Mouse (Mus musculus) lung, embryonic 14.5 days (tissue): ENCODE results near the gene Ikbkg. TPM values are rescaled to one million over a fixed set of nuclear protein-coding genes. Genes with fewer than 3 reads are reported as not detected.
"Not testable (repeated sequence)": the region's sequence is repeated elsewhere in the genome, so short reads cannot be mapped to it uniquely, and the experiment has no call there.

Experiments used
- ATAC-seq: fragments of 200-750 bp; cut with Nextera tagmentation; 2 replicates; pipeline ENCODE4 v1.8.0; 2017; ENCODE audit warnings: mild to moderate bottlenecking, moderate TSS enrichment, moderate library complexity; ENCODE audit not compliant: insufficient read depth
- DNase-seq: peaks from one replicate; pipeline ENCODE4 v3.0.0-alpha.2; 2015
- H3K27ac ChIP-seq: fragments of 300-500 bp; sonication (generic); 2 replicates; pipeline ENCODE4 v1.5.1; 2014; ENCODE audit warnings: low read depth, mild to moderate bottlenecking, moderate library complexity
- H3K27me3 ChIP-seq: fragments of 300-500 bp; sonication (generic); 2 replicates; pipeline ENCODE4 v1.6.1; 2014; ENCODE audit warnings: low read length, control low read depth; ENCODE audit not compliant: insufficient read depth
- H3K36me3 ChIP-seq: fragments of 300-500 bp; sonication (generic); 2 replicates; pipeline ENCODE4 v1.6.1; 2014; ENCODE audit warnings: control low read depth; ENCODE audit not compliant: insufficient read depth
- H3K4me1 ChIP-seq: fragments of 300-500 bp; sonication (generic); 2 replicates; pipeline ENCODE4 v1.6.1; 2014; ENCODE audit warnings: antibody characterized with exemption, control low read depth; ENCODE audit not compliant: insufficient read depth
- H3K4me2 ChIP-seq: fragments of 300-500 bp; sonication (generic); 2 replicates; pipeline ENCODE4 v1.6.1; 2014; ENCODE audit warnings: mild to moderate bottlenecking
- H3K4me3 ChIP-seq: fragments of 300-500 bp; sonication (generic); 2 replicates; pipeline ENCODE4 v1.5.1; 2014; ENCODE audit warnings: low read depth, low read length
- H3K9ac ChIP-seq: fragments of 300-500 bp; sonication (generic); 2 replicates; pipeline ENCODE4 v1.6.1; 2014
- H3K9me3 ChIP-seq: fragments of 300-500 bp; sonication (generic); 2 replicates; pipeline ENCODE4 v1.6.1; 2016; ENCODE audit warnings: low read depth, low read length, control low read depth
- CTCF ChIP-seq: IDR thresholded peaks from 2 replicates; pipeline ENCODE4 v1.5.1; 2016; ENCODE audit warnings: antibody characterized with exemption, low read depth
- WGBS: fragments of 180-500 bp; shearing (Covaris S2); extraction: QIAGEN DNeasy Blood & Tissue Kit; methylation state at CpG from one replicate; pipeline ENCODE4 v1.1.7; 2014; 5-methylcytosine and 5-hydroxymethylcytosine counted together
- polyA plus RNA-seq: library from polyadenylated mRNA; unstranded; fragments of >200 nt; fragmentation: Nextera tagmentation; extraction: Ambion mirVana; gene quantifications from 2 replicates; pipeline ENCODE4 v1.2.1, GENCODE M21; 2014

Ikbkg gene
- polyA plus RNA-seq, 1 experiment from 2014 or later, result 20.0 TPM

- H3K4me2 ChIP-seq, result no peak overlapping the region
- peaks cover 12% of the 10 kb centered on the region; the same call in 1 of the 2 replicates for H3K36me3 ChIP-seq
- H3K9ac ChIP-seq, result no peak overlapping the region
- H3K4me1 ChIP-seq, result no peaks in the 10 kb centered on the region
- H3K9me3 ChIP-seq, result no peaks in the 10 kb centered on the region
- no peak overlapping the region for H3K4me3 ChIP-seq
- 79% methylated on average over 4 of the region's 4 CpGs for WGBS
- TF ChIP-seq CTCF, result no peak
- DNase-seq, result no peak
- ATAC-seq, result no peak
- H3K27ac ChIP-seq, result no peak overlapping the region
- H3K27me3 ChIP-seq, result no peaks in the 10 kb centered on the region
Measured at GRCm38 (mm10) chrX:74451157-74451912, 58.2 kb downstream of the Ikbkg start.

GRCm38 (mm10) chrX:74452773-74453172, 59.7 kb downstream of the Ikbkg start:
- WGBS, result 6% methylated on average over 4 of the region's 4 CpGs
- Histone ChIP-seq H3K4me1 (no peaks in the 10 kb centered on the region), H3K4me2 (no peak overlapping the region), H3K27me3 (no peaks in the 10 kb centered on the region), H3K27ac (no peak overlapping the region), H3K4me3 (no peak overlapping the region), H3K9me3 (no peaks in the 10 kb centered on the region), H3K9ac (no peak overlapping the region), H3K36me3 (peaks cover 11% of the 10 kb centered on the region; the same call in 1 of the 2 replicates)
- ATAC-seq (peak; percentile 62; the same call in 1 of the 2 replicates), DNase-seq (peak; percentile 69)
- TF ChIP-seq CTCF, result peak; percentile 73

DNA sequence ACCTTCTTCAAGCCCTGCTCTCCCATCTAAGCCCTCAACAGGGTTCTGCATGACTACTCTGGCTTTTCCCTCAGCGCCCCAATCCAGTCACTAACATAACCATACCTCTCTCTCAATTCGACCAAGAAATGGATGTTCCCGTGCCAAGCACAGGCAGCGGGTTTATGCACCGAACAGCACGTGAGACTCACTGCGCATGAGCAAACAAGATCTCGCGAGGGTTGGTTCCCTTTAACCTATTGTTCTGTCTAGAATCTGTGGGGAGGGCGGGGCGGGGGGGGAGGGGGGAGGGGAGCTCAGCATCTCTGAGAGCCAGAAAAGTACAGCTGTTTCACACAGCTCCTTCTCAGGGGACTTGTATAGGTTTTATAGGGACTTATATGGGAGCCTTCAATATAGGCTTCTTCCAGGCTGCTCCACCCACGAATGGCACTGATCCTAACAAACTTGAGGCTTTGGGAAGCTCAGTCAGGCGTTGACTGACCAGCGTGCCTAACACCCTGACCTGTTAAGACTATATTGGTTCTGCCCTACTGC, 88.3 kb downstream of the Ikbkg start, which contains the start of gene Gm6880:
Gm6880 (minus strand) TSS at position 51 of the 537 bp plus-strand sequence.
- DNase-seq, H3K36me3 ChIP-seq, H3K9ac ChIP-seq, H3K27me3 ChIP-seq, H3K4me1 ChIP-seq, H3K27ac ChIP-seq, H3K4me2 ChIP-seq, H3K4me3 ChIP-seq, H3K9me3 ChIP-seq, ATAC-seq: not testable (repeated sequence)
- 72% methylated on average over 13 of the region's 14 CpGs for WGBS

- no peaks in the 10 kb centered on the region for H3K9me3 ChIP-seq
- H3K4me2 ChIP-seq, result no peak overlapping the region
- H3K36me3 ChIP-seq, result no peaks in the 10 kb centered on the region
- no peaks in the 10 kb centered on the region for H3K4me1 ChIP-seq
- no peaks in the 10 kb centered on the region for H3K27me3 ChIP-seq
- DNase-seq, result peak; percentile 3
- WGBS, result 22% methylated on average over 1 of the region's 1 CpGs
- H3K4me3 ChIP-seq, result no peak overlapping the region
- TF ChIP-seq CTCF, result peak; percentile 34
- no peak overlapping the region for H3K9ac ChIP-seq
- no peak overlapping the region for H3K27ac ChIP-seq
- no peak for ATAC-seq
Measured at GRCm38 (mm10) chrX:74497131-74497530, 104.0 kb downstream of the Ikbkg start.

Other genes with a start within 250 kb of the Ikbkg start
- gene Tex28, start 225.5 kb upstream of the Ikbkg start, polyA plus RNA-seq, result not detected in 2 replicates
- not detected in 2 replicates for gene Tktl1, start 216.0 kb upstream of the Ikbkg start, polyA plus RNA-seq
- 474 and 504 TPM in 2 replicates for gene Flna, start 143.5 kb upstream of the Ikbkg start, polyA plus RNA-seq
- gene Emd, start 138.6 kb upstream of the Ikbkg start, polyA plus RNA-seq, result 29.1 and 29.3 TPM in 2 replicates
- 989 and 995 TPM in 2 replicates for gene Rpl10, start 122.5 kb upstream of the Ikbkg start, polyA plus RNA-seq
- 54.1 and 54.3 TPM in 2 replicates for gene Taz, start 111.4 kb upstream of the Ikbkg start, polyA plus RNA-seq
- gene Dnase1l1, start 111.0 kb upstream of the Ikbkg start, polyA plus RNA-seq, result 10.3 and 11.0 TPM in 2 replicates
- gene Atp6ap1, start 96.2 kb upstream of the Ikbkg start, polyA plus RNA-seq, result 109 and 117 TPM in 2 replicates
- gene Gdi1, start 88.3 kb upstream of the Ikbkg start, polyA plus RNA-seq, result 142 and 156 TPM in 2 replicates
- 50.9 and 53.2 TPM in 2 replicates for gene Fam50a, start 80.3 kb upstream of the Ikbkg start, polyA plus RNA-seq
- gene Plxna3, start 64.2 kb upstream of the Ikbkg start, polyA plus RNA-seq, result 8.7 and 11.9 TPM in 2 replicates
- 113 and 114 TPM in 2 replicates for gene Lage3, start 39.7 kb upstream of the Ikbkg start, polyA plus RNA-seq
- 88.8 and 90.6 TPM in 2 replicates for gene Ubl4a, start 20.1 kb upstream of the Ikbkg start, polyA plus RNA-seq
- gene Slc10a3, start 19.9 kb upstream of the Ikbkg start, polyA plus RNA-seq, result 22.9 and 23.2 TPM in 2 replicates
- 34.2 and 37.1 TPM in 2 replicates for gene Fam3a, start within 50 bp of the Ikbkg start, polyA plus RNA-seq
- 48.7 and 53.8 TPM in 2 replicates for gene G6pdx, start 35.9 kb downstream of the Ikbkg start, polyA plus RNA-seq
- not detected in 2 replicates for gene Gm6880, start 88.1 kb downstream of the Ikbkg start, polyA plus RNA-seq
- gene Olfr1326-ps1, start 181.6 kb downstream of the Ikbkg start, polyA plus RNA-seq, result not detected in 2 replicates
- not detected in 2 replicates for gene Olfr1325, start 199.4 kb downstream of the Ikbkg start, polyA plus RNA-seq